ENCODE assay signal across 8 mouse cellular contexts in the genomic region with DNA sequence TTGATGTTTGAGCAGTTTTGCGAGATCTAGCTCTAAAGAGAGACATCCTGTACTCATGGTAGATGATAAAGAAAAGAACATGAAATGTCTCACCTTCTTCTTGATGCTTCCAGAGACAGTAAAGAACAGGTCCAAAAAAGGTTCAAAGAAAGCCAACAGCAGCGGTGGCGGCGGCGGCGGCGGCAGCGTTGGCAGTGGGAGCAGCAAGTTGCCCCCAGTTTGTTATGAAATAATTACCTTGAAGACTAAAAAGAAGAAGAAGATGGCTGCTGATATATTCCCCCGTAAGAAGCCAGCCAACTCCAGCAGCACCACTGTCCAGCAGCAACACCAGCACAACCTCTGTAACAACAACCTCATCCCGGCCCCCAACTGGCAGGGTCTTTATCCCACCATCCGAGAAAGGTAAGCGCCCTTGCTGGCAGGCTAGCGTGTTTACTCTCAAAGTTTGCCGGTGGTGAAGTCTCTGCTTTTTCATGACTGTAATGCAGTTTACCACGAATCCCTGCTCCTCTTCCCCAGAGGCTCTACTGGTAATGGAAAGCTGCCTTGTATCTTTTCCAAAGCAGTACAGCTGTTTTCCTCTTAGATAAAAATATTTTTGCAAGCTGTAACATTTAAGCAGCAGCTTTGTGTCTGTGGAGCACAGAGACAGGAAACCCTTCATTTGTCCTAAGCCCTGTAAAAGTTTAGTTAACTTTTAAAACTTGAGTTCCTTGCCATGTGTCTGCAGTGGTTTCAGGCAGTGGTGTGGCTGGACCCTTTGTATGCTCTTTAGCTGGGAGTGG. TPM values are rescaled to one million over a fixed set of nuclear protein-coding genes. Genes with fewer than 3 reads are reported as not detected.
DNase-seq lines count a peak whose midpoint lies in the region; ATAC-seq and TF ChIP-seq lines count a peak whose summit lies in the region.

No protein-coding gene starts in this region.

- peaks cover 19% of the 10 kb centered on the region for H3K36me3 ChIP-seq in lung, embryonic 14.5 days (ENCODE audit: insufficient read depth)
- peaks cover 3% of the 10 kb centered on the region; the same call in 1 of the 2 replicates for H3K36me3 ChIP-seq in forebrain, embryonic 16.5 days (ENCODE audit: control insufficient read depth, insufficient read depth)
- H3K36me3 ChIP-seq in kidney, embryonic 15.5 days = peaks cover 19% of the 10 kb centered on the region
- peaks cover 9% of the 10 kb centered on the region for H3K36me3 ChIP-seq in neural tube, embryonic 13.5 days

- peak overlapping the region; percentile 92 for H3K27ac ChIP-seq in lung, embryonic 14.5 days (ENCODE audit: low read depth)
- peak overlapping the region; percentile 53; the same call in 1 of the 2 replicates for H3K27ac ChIP-seq in forebrain, embryonic 16.5 days (ENCODE audit: low read length)
- H3K27ac ChIP-seq in kidney, embryonic 15.5 days = peak overlapping the region; percentile 75
- H3K27ac ChIP-seq in neural tube, embryonic 13.5 days (replicated peaks) = peak overlapping the region; percentile 79

- peaks cover 26% of the 10 kb centered on the region for H3K4me1 ChIP-seq in lung, embryonic 14.5 days (ENCODE audit: insufficient read depth)
- peaks cover 24% of the 10 kb centered on the region for H3K4me1 ChIP-seq in forebrain, embryonic 16.5 days (replicated peaks; ENCODE audit: control insufficient read depth, insufficient read depth, low read length)
- peaks cover 52% of the 10 kb centered on the region for H3K4me1 ChIP-seq in kidney, embryonic 15.5 days
- H3K4me1 ChIP-seq in neural tube, embryonic 13.5 days (replicated peaks) = peaks cover 51% of the 10 kb centered on the region

- H3K4me3 ChIP-seq in lung, embryonic 14.5 days (ENCODE audit: low read depth, low read length) = peak overlapping the region; percentile 35
- H3K4me3 ChIP-seq in forebrain, embryonic 16.5 days (replicated peaks; ENCODE audit: low read length) = peak overlapping the region; percentile 51
- peak overlapping the region; percentile 42 for H3K4me3 ChIP-seq in kidney, embryonic 15.5 days (replicated peaks)
- H3K4me3 ChIP-seq in neural tube, embryonic 13.5 days = peak overlapping the region; percentile 46

- H3K9ac ChIP-seq in lung, embryonic 14.5 days = peak overlapping the region; percentile 52
- peak overlapping the region; percentile 57 for H3K9ac ChIP-seq in forebrain, embryonic 16.5 days (replicated peaks; ENCODE audit: low read depth, low read length)
- 0 out of 2 replicates have a peak overlapping the region, but pooled peaks have one; percentile 42 for H3K9ac ChIP-seq in kidney, embryonic 15.5 days
- H3K9ac ChIP-seq in neural tube, embryonic 13.5 days = peak overlapping the region; percentile 70

- WGBS in lung, embryonic 14.5 days = 37% methylated on average over 15 of the region's 15 CpGs
- whole genome bisulfite sequencing in forebrain, embryonic 16.5 days = 64% methylated on average over 15 of the region's 15 CpGs
- 74% methylated on average over 15 of the region's 15 CpGs for WGBS in kidney, embryonic 15.5 days
- WGBS in neural tube, embryonic 13.5 days = 69% methylated on average over 15 of the region's 15 CpGs

- peak overlapping the region; percentile 56 for H3K4me2 ChIP-seq in lung, embryonic 14.5 days
- peak overlapping the region; percentile 69 for H3K4me2 ChIP-seq in forebrain, embryonic 16.5 days (ENCODE audit: low read length)
- H3K4me2 ChIP-seq in kidney, embryonic 15.5 days = peak overlapping the region; percentile 61
- peak overlapping the region; percentile 69 for H3K4me2 ChIP-seq in neural tube, embryonic 13.5 days

- intact Hi-C loops in gastrocnemius, postnatal 14 days (cut with DNase I; ENCODE audit: low total_unique reads) = no loop called here

- peak; percentile 75 for DNase-seq in lung, embryonic 14.5 days
- no peak for DNase-seq in lung, adult 18-20 months
- DNase-seq in B cell, adult 2 months = no peak
- DNase-seq in gastrocnemius, postnatal 14 days = no peak
- no peak for DNase-seq in layer of hippocampus, adult 9-10 months (ENCODE audit: low spot score)

- H3K9me3 ChIP-seq in lung, embryonic 14.5 days (ENCODE audit: low read depth, low read length) = no peaks in the 10 kb centered on the region
- H3K9me3 ChIP-seq in forebrain, embryonic 16.5 days (ENCODE audit: control insufficient read depth, low read length) = no peaks in the 10 kb centered on the region
- H3K9me3 ChIP-seq in kidney, embryonic 15.5 days (replicated peaks) = no peaks in the 10 kb centered on the region
- no peaks in the 10 kb centered on the region for H3K9me3 ChIP-seq in neural tube, embryonic 13.5 days

- no peak for TF ChIP-seq CTCF in lung, embryonic 14.5 days (IDR thresholded peaks at IDR 0.05; ENCODE audit: low read depth)

- no peaks in the 10 kb centered on the region for H3K27me3 ChIP-seq in lung, embryonic 14.5 days (ENCODE audit: insufficient read depth, low read length)
- no peaks in the 10 kb centered on the region for H3K27me3 ChIP-seq in forebrain, embryonic 16.5 days (replicated peaks; ENCODE audit: control insufficient read depth, insufficient read depth, low read length)
- no peaks in the 10 kb centered on the region for H3K27me3 ChIP-seq in kidney, embryonic 15.5 days
- H3K27me3 ChIP-seq in neural tube, embryonic 13.5 days = no peaks in the 10 kb centered on the region

- peak; percentile 39; the same call in 1 of the 2 replicates for ATAC-seq in lung, embryonic 14.5 days (ENCODE audit: insufficient read depth)
- no peak for ATAC-seq in forebrain, embryonic 16.5 days
- no peak for ATAC-seq in kidney, embryonic 15.5 days (replicated peaks; ENCODE audit: low FRiP score)
- no peak for ATAC-seq in neural tube, embryonic 13.5 days (ENCODE audit: low read depth)

RNA-seq across cellular contexts. Expression of gene Btbd3, which starts 22.7 kb away (rescaled TPM):
- polyA plus RNA-seq in lung, embryonic 14.5 days (2014; fragmentation: Nextera tagmentation; extraction: Ambion mirVana) = 47.6 and 47.7 TPM in 2 replicates
- polyA plus RNA-seq in forebrain, embryonic 16.5 days (2015; fragmentation: Nextera tagmentation; extraction: Ambion mirVana) = 21.1 and 28.3 TPM in 2 replicates
- 16.4 and 17.4 TPM in 2 replicates for polyA plus RNA-seq in kidney, embryonic 15.5 days (2015; fragmentation: Nextera tagmentation; extraction: Ambion mirVana)
- 18.2 and 20.7 TPM in 2 replicates for polyA plus RNA-seq in neural tube, embryonic 13.5 days (2015; fragmentation: Nextera tagmentation; extraction: Ambion mirVana)
- 10 to 100 TPM; 17.8 to 21.1 TPM for total RNA-seq in gastrocnemius, postnatal 14 days (2021)
